Mouse (Mus musculus) embryonic facial prominence, embryonic 10.5 days (tissue): Measurements from ENCODE around the gene Ptpdc1. TPM values are rescaled to one million over a fixed set of nuclear protein-coding genes. Genes with fewer than 3 reads are reported as not detected.

Experiments
- DNase-seq: peaks from one replicate; pipeline ENCODE4 v3.0.0-alpha.2; 2017; ENCODE audit warnings: low spot score
- H3K27ac ChIP-seq: fragments of 300-500 bp; sonication (generic); replicated peaks from 2 replicates; pipeline ENCODE4 v1.5.1; 2016; ENCODE audit warnings: mild to moderate bottlenecking
- H3K27me3 ChIP-seq: fragments of 300-500 bp; sonication (generic); replicated peaks from 2 replicates; pipeline ENCODE4 v1.6.1; 2016; ENCODE audit warnings: low read depth, mild to moderate bottlenecking; ENCODE audit not compliant: poor library complexity, severe bottlenecking
- H3K36me3 ChIP-seq: fragments of 300-500 bp; sonication (generic); replicated peaks from 2 replicates; pipeline ENCODE4 v1.6.1; 2016; ENCODE audit warnings: mild to moderate bottlenecking, moderate library complexity
- H3K4me1 ChIP-seq: fragments of 300-500 bp; sonication (generic); 2 replicates; pipeline ENCODE4 v1.6.1; 2016
- H3K4me3 ChIP-seq: fragments of 300-500 bp; sonication (generic); 2 replicates; pipeline ENCODE4 v1.5.1; 2016; ENCODE audit warnings: mild to moderate bottlenecking, moderate library complexity
- H3K9me3 ChIP-seq: fragments of 300-500 bp; sonication (generic); 2 replicates; pipeline ENCODE4 v1.6.1; 2016; ENCODE audit warnings: mild to moderate bottlenecking
- WGBS: fragments of 180-500 bp; shearing (Covaris S2); methylation state at CpG from one replicate; pipeline ENCODE4 v1.1.7; 2016; 5-methylcytosine and 5-hydroxymethylcytosine counted together
- polyA plus RNA-seq: library from polyadenylated mRNA; unstranded; fragments of >200 nt; fragmentation: Nextera tagmentation; extraction: Ambion mirVana; gene quantifications from 2 replicates; pipeline ENCODE4 v1.2.1, GENCODE M21; 2016

Gene Ptpdc1
- polyA plus RNA-seq, 1 experiment from 2014 or later: 10.5 TPM

DNA sequence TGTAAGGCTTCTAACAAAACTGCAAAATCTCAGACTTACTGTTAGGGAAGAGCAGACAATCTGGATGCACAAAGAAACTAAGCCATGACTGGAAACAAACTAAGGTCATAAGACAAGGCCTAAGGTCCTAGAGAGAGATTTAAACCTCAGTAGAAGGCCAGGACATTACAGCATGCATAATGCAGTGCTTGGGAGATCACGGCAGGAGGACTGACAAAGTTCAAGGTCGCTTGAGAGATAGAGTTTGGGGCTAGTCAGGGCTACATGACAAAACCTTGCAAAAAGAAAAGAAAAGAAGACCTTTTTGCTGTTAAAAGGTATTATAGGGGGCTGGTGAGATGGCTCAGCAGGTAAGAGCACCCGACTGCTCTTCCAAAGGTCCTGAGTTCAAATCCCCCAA lies 22.2 kb downstream of the Ptpdc1 start:
- Histone ChIP-seq H3K36me3 (no peaks in the 10 kb centered on the region; the same call in 1 of the 2 replicates), H3K27ac (no peak overlapping the region), H3K9me3 (no peaks in the 10 kb centered on the region), H3K27me3 (no peaks in the 10 kb centered on the region), H3K4me3 (no peak overlapping the region), H3K4me1 (0 out of 2 replicates have a peak, but pooled peaks cover 3% of the 10 kb centered on the region)
- WGBS: 87% methylated on average over 3 of the region's 3 CpGs
- no peak for DNase-seq

- H3K4me3 ChIP-seq: no peak overlapping the region
- H3K27me3 ChIP-seq: no peaks in the 10 kb centered on the region
- WGBS: 80% methylated on average over 7 of the region's 7 CpGs
- peak overlapping the region; percentile 35; the same call in 1 of the 2 replicates for H3K27ac ChIP-seq
- no peak for DNase-seq
- no peaks in the 10 kb centered on the region for H3K9me3 ChIP-seq
- H3K36me3 ChIP-seq: no peaks in the 10 kb centered on the region; the same call in 1 of the 2 replicates
- H3K4me1 ChIP-seq: peaks cover 30% of the 10 kb centered on the region
Observed at GRCm38 (mm10) chr13:48594605-48595004, 30.9 kb downstream of the Ptpdc1 start.

DNA sequence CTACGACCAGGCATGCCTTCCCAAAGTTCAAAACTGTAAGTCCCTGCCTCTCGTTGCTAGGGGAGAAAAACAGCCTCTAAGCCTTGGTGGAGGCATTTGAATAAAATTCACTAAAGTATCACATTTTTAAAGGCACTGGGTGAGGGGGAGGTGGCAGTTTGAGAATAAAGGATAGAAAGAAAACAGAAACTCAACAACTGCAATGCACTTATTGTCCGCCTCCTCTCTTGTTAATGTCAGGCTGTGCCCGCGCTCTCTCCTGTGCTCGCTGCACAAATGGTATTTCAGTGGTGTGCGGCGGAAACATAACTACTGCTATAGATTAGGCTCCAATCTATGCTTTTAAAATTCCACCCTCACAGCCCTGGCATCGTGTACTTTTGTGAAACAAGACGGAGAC lies 31.4 kb downstream of the Ptpdc1 start:
- no peak overlapping the region for H3K4me3 ChIP-seq

GRCm38 (mm10) chr13:48593181-48593580 lies 32.3 kb downstream of the Ptpdc1 start:
- Histone ChIP-seq H3K4me1 (peaks cover 30% of the 10 kb centered on the region), H3K4me3 (peak overlapping the region; percentile 30; the same call in 1 of the 2 replicates), H3K27ac (peak overlapping the region; percentile 48; the same call in 1 of the 2 replicates), H3K27me3 (no peaks in the 10 kb centered on the region), H3K9me3 (no peaks in the 10 kb centered on the region), H3K36me3 (no peaks in the 10 kb centered on the region; the same call in 1 of the 2 replicates)
- 38% methylated on average over 15 of the region's 15 CpGs for WGBS
- DNase-seq: peak; percentile 52

More for the DNA sequence above, 31.4 kb downstream of the Ptpdc1 start:
- H3K27ac ChIP-seq: 0 out of 2 replicates have a peak overlapping the region, but pooled peaks have one; percentile 35
- peaks cover 30% of the 10 kb centered on the region for H3K4me1 ChIP-seq
- H3K36me3 ChIP-seq: no peaks in the 10 kb centered on the region; the same call in 1 of the 2 replicates
- 69% methylated on average over 10 of the region's 10 CpGs for WGBS
- H3K27me3 ChIP-seq: no peaks in the 10 kb centered on the region
- DNase-seq: no peak
- no peaks in the 10 kb centered on the region for H3K9me3 ChIP-seq

DNA sequence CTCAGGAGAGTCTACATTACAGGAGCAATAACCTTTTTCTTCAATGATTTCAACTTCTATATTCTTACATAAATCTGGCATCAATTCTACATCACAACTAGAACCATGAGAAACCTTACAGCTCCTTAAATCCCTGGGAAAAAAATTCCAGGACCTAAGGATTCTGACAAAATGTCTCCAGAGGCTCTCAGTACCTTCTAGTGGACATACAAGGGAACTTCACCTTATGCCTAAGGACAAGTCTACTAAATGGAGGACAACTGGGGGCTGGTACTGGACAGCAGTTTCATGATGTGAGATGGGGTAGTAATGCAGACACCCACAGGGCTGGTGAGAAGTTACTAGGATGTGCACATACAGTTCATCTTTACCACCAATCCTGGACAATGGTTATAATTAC lies 34.7 kb downstream of the Ptpdc1 start:
- DNase-seq: no peak
- no peak overlapping the region for H3K27ac ChIP-seq
- H3K4me1 ChIP-seq: peaks cover 29% of the 10 kb centered on the region

DNA sequence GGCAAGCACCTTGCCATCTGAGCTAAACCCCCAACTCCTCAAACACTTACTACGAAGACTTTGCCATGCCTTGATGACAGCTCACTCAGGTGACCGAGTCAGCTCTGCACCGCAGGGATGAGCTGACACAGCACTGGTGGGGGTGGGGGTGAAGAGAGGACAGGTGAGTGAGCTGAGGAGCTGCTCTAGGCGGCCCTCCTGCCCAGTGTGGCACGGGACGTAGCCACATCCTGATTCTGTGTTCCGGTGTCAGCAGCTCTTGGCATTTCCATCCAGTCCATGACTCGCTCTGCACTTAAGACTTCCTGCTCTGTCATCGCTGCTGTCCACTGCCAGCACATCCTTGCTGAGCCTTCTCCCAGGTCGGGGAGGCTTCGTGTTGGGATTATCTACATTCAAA lies 38.1 kb downstream of the Ptpdc1 start:
- no peak overlapping the region for H3K27ac ChIP-seq
- WGBS: 84% methylated on average over 11 of the region's 11 CpGs

More for the DNA sequence above, 34.7 kb downstream of the Ptpdc1 start:
- Histone ChIP-seq H3K27me3 (no peaks in the 10 kb centered on the region), H3K4me3 (no peak overlapping the region), H3K36me3 (peaks cover 18% of the 10 kb centered on the region), H3K9me3 (no peaks in the 10 kb centered on the region)

DNA sequence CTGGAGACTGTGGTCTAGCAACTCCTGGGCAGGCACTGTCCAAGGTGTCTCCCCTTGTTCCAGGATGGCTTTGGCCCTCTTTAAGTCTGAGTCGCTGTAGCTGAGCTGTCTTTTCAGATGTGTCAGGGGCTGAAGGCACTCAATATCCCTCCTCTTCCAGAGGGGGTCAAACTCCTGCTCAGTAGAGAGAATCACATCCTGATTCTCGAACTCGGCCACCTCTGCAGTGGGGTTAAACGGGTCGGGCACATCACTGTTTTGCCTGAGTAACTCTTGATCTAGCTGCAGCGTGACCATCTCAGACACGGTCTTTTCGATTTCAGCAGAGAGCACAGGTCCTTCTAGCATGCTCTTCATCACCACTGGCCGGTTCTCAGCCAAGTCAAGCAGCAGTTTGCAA lies 39.0 kb downstream of the Ptpdc1 start:
- WGBS: 89% methylated on average over 9 of the region's 9 CpGs
- Histone ChIP-seq H3K4me1 (no peaks in the 10 kb centered on the region), H3K27me3 (no peaks in the 10 kb centered on the region), H3K4me3 (no peak overlapping the region), H3K27ac (no peak overlapping the region), H3K36me3 (peaks cover 24% of the 10 kb centered on the region), H3K9me3 (no peaks in the 10 kb centered on the region)
- DNase-seq: no peak

More for the DNA sequence above, 38.1 kb downstream of the Ptpdc1 start:
- no peak for DNase-seq
- Histone ChIP-seq H3K36me3 (peaks cover 24% of the 10 kb centered on the region), H3K27me3 (no peaks in the 10 kb centered on the region), H3K4me1 (no peaks in the 10 kb centered on the region), H3K9me3 (no peaks in the 10 kb centered on the region), H3K4me3 (no peak overlapping the region)

DNA sequence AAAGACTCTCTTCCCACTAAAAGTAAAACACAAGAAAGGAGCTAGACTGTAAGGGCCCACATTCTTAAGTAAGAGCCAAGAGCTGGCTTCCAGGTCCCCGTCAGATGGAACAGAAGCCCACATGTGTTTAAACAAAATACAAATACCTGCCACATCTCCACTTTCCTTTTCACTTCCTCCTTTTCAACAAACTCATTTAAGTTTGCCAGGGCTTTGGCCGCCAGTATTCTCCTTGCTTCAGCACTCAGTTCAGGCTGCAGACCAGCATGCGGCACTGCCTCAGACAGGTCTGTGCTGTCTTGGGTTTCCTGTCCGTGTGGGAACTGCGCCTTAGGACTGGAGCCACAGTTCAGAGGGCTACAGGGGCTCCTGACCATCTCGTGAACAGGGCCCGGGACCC lies 39.7 kb downstream of the Ptpdc1 start:
- no peaks in the 10 kb centered on the region for H3K9me3 ChIP-seq
- DNase-seq: no peak
- H3K27me3 ChIP-seq: no peaks in the 10 kb centered on the region
- no peaks in the 10 kb centered on the region for H3K4me1 ChIP-seq
- peaks cover 24% of the 10 kb centered on the region for H3K36me3 ChIP-seq
- H3K27ac ChIP-seq: no peak overlapping the region
- WGBS: 84% methylated on average over 7 of the region's 7 CpGs
- H3K4me3 ChIP-seq: no peak overlapping the region

DNA sequence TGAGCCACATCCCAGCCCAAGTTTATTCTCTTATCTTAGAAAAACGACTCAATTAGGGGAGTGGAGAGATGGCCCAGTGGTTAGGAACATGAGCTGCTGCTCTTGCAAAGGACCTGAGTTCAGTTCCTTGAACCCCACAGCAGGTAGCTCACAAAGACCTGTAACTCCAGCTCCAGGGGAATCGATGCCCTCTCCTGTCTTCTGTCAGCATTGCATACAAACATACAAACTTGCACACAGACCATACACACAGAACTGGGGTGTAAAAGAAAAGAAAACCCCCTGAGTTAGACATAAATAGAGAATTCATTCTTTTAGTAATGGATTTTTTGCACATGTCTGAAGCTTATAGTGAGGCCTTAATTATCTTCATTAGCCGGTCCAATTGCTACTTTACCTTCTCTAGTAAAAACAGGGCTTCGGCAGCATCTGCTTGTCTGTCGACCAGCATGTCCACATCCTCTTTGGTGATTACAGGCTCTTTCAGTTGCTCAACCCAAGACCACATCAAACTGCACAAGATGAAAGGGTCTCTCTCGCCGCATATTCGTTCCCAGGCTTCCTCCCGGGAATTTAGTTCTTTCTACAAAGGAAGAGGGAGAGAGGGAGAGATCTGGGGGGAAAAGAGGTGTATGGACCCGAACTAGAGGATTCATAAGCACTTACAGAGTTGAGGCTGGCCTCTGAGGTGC lies 42.6 kb downstream of the Ptpdc1 start:
- 75% methylated on average over 10 of the region's 10 CpGs for WGBS

DNA sequence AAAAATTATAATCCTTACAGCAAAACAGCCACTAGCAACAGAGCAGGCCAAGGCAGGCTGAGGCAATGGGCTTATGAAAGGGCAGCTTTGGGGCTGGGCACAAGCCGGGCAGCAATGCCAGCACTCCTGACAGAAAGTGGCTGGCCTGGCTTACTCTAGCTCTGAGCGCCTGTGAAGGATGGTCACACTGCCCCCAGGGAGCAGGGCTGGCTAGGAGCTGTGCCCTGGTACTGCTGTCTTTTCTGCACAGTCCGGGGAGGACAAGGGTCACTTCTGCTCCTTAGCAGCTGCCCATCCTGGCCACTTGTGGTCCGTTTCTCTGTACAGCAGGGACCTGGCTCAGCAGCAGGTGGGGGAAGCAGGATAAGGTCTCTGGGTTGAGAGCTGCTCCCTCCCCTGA lies 46.8 kb downstream of the Ptpdc1 start:
- DNase-seq: no peak
- peaks cover 4% of the 10 kb centered on the region; the same call in 1 of the 2 replicates for H3K36me3 ChIP-seq
- WGBS: 72% methylated on average over 4 of the region's 4 CpGs

More for the DNA sequence above, 42.6 kb downstream of the Ptpdc1 start:
- Histone ChIP-seq H3K36me3 (peaks cover 24% of the 10 kb centered on the region), H3K9me3 (no peaks in the 10 kb centered on the region), H3K27me3 (no peaks in the 10 kb centered on the region), H3K27ac (no peak overlapping the region), H3K4me3 (no peak overlapping the region), H3K4me1 (no peaks in the 10 kb centered on the region)
- no peak for DNase-seq

GRCm38 (mm10) chr13:48577836-48578235 lies 47.6 kb downstream of the Ptpdc1 start:
- WGBS: 68% methylated on average over 11 of the region's 11 CpGs
- H3K27ac ChIP-seq: no peak overlapping the region
- H3K4me3 ChIP-seq: no peak overlapping the region
- H3K9me3 ChIP-seq: no peaks in the 10 kb centered on the region
- H3K4me1 ChIP-seq: peaks cover 13% of the 10 kb centered on the region
- no peaks in the 10 kb centered on the region for H3K27me3 ChIP-seq
- no peak for DNase-seq
- H3K36me3 ChIP-seq: peaks cover 4% of the 10 kb centered on the region; the same call in 1 of the 2 replicates

More for the DNA sequence above, 46.8 kb downstream of the Ptpdc1 start:
- peaks cover 12% of the 10 kb centered on the region for H3K4me1 ChIP-seq
- H3K9me3 ChIP-seq: no peaks in the 10 kb centered on the region
- no peaks in the 10 kb centered on the region for H3K27me3 ChIP-seq
- H3K4me3 ChIP-seq: no peak overlapping the region
- H3K27ac ChIP-seq: no peak overlapping the region

- Histone ChIP-seq H3K27me3 (no peaks in the 10 kb centered on the region), H3K4me3 (no peak overlapping the region), H3K27ac (no peak overlapping the region), H3K9me3 (no peaks in the 10 kb centered on the region), H3K4me1 (peaks cover 13% of the 10 kb centered on the region), H3K36me3 (no peaks in the 10 kb centered on the region)
- 76% methylated on average over 6 of the region's 6 CpGs for WGBS
- DNase-seq: no peak
Observed at GRCm38 (mm10) chr13:48577007-48577406, 48.5 kb downstream of the Ptpdc1 start.

- Histone ChIP-seq H3K36me3 (no peaks in the 10 kb centered on the region), H3K4me3 (no peak overlapping the region), H3K9me3 (no peaks in the 10 kb centered on the region), H3K27me3 (no peaks in the 10 kb centered on the region), H3K4me1 (peaks cover 13% of the 10 kb centered on the region), H3K27ac (no peak overlapping the region)
- 72% methylated on average over 6 of the region's 6 CpGs for WGBS
- DNase-seq: no peak
Observed at GRCm38 (mm10) chr13:48574718-48575117, 50.7 kb downstream of the Ptpdc1 start.
